Mouse (Mus musculus): Measurements from ENCODE around the gene Sox13. TPM values are rescaled to one million over a fixed set of nuclear protein-coding genes. Genes with fewer than 3 reads are reported as not detected.

Gene Sox13
- polyA plus RNA-seq, 1 experiment, result 17.2 TPM

GRCm38 (mm10) chr1:133397483-133398237, 26.5 kb downstream of the Sox13 start:
- Histone ChIP-seq H3K4me3 (ENCODE audit: control insufficient read depth, insufficient read depth, low read length) (no peak overlapping the region), H3K4me1 (replicated peaks; ENCODE audit: control insufficient read depth, insufficient read depth, low read length) (peaks cover 28% of the 10 kb centered on the region), H3K27me3 (ENCODE audit: control insufficient read depth, insufficient read depth, low read length) (no peaks in the 10 kb centered on the region), H3K36me3 (ENCODE audit: control insufficient read depth, insufficient read depth, low read length) (no peaks in the 10 kb centered on the region), H3K27ac (ENCODE audit: control insufficient read depth, insufficient read depth, low read length) (no peak overlapping the region)
- no peak for DNase-seq
- WGBS, result 51% methylated on average over 17 of the region's 17 CpGs
- TF ChIP-seq CTCF (IDR thresholded peaks at IDR 0.05; ENCODE audit: borderline replicate concordance, control insufficient read depth, extremely low read depth, insufficient read depth, low read length, poor library complexity), result no peak
- no peak for TF ChIP-seq POLR2A (IDR thresholded peaks at IDR 0.05; ENCODE audit: control insufficient read depth, extremely low read depth, insufficient read depth, low read length, poor library complexity)

- TF ChIP-seq POLR2A (IDR thresholded peaks at IDR 0.05; ENCODE audit: control insufficient read depth, extremely low read depth, insufficient read depth, low read length, poor library complexity) (no peak), CTCF (IDR thresholded peaks at IDR 0.05; ENCODE audit: borderline replicate concordance, control insufficient read depth, extremely low read depth, insufficient read depth, low read length, poor library complexity) (no peak)
- Histone ChIP-seq H3K27ac (ENCODE audit: control insufficient read depth, insufficient read depth, low read length) (no peak overlapping the region), H3K4me3 (ENCODE audit: control insufficient read depth, insufficient read depth, low read length) (no peak overlapping the region), H3K4me1 (replicated peaks; ENCODE audit: control insufficient read depth, insufficient read depth, low read length) (peaks cover 28% of the 10 kb centered on the region), H3K27me3 (ENCODE audit: control insufficient read depth, insufficient read depth, low read length) (no peaks in the 10 kb centered on the region), H3K36me3 (ENCODE audit: control insufficient read depth, insufficient read depth, low read length) (no peaks in the 10 kb centered on the region)
- WGBS, result 80% methylated on average over 5 of the region's 5 CpGs
- no peak for DNase-seq
Observed at GRCm38 (mm10) chr1:133397094-133397482, 27.1 kb downstream of the Sox13 start.

DNA sequence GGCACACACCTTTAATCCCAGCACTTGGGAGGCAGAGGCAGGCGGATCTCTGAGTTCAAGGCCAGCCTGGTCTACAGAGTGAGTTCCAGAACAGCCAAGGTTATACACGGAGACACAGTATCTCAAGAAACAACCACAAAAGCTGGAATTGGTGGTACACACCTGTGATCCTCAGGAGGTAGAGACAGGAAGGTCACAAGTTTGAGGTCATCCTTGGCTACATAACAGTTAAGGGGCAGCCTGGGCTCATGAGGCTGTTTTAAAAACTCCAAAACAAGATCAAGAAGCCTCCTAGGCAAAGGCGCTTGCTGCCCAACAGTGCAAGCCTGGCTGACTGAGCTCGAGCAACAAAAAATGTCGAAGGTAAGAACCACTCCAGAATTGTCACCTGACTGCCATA, 27.5 kb downstream of the Sox13 start:
- H3K4me1 ChIP-seq (replicated peaks; ENCODE audit: control insufficient read depth, insufficient read depth, low read length), result peaks cover 28% of the 10 kb centered on the region
- H3K27ac ChIP-seq (ENCODE audit: control insufficient read depth, insufficient read depth, low read length), result no peak overlapping the region
- 97% methylated on average over 5 of the region's 5 CpGs for WGBS
- no peaks in the 10 kb centered on the region for H3K27me3 ChIP-seq (ENCODE audit: control insufficient read depth, insufficient read depth, low read length)
- TF ChIP-seq CTCF (IDR thresholded peaks at IDR 0.05; ENCODE audit: borderline replicate concordance, control insufficient read depth, extremely low read depth, insufficient read depth, low read length, poor library complexity) (no peak), POLR2A (IDR thresholded peaks at IDR 0.05; ENCODE audit: control insufficient read depth, extremely low read depth, insufficient read depth, low read length, poor library complexity) (no peak)
- no peaks in the 10 kb centered on the region for H3K36me3 ChIP-seq (ENCODE audit: control insufficient read depth, insufficient read depth, low read length)
- no peak overlapping the region for H3K4me3 ChIP-seq (ENCODE audit: control insufficient read depth, insufficient read depth, low read length)
- DNase-seq, result no peak

DNA sequence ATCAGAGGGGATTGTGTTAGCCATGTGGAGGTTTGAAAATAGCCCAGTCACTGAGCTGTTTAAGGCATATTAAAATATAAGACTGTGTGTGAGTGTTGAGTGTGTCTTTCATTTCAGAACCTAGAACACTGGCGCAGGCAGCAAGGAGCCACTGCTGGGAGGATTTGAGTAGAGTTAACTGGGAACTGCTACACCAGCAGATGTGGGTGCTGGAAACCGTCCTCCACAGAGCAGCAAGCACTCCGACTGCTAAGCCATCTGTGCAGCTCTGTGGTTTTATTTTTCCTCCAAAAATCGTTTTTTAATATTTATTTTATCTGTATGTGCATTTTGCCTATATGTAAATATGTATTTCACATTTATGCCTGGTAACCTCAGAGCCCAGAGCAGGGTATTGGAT, 29.5 kb downstream of the Sox13 start:
- TF ChIP-seq CTCF (IDR thresholded peaks at IDR 0.05; ENCODE audit: borderline replicate concordance, control insufficient read depth, extremely low read depth, insufficient read depth, low read length, poor library complexity) (no peak), POLR2A (IDR thresholded peaks at IDR 0.05; ENCODE audit: control insufficient read depth, extremely low read depth, insufficient read depth, low read length, poor library complexity) (no peak)
- no peak overlapping the region for H3K4me3 ChIP-seq (ENCODE audit: control insufficient read depth, insufficient read depth, low read length)
- no peak overlapping the region for H3K27ac ChIP-seq (ENCODE audit: control insufficient read depth, insufficient read depth, low read length)
- H3K4me1 ChIP-seq (replicated peaks; ENCODE audit: control insufficient read depth, insufficient read depth, low read length), result peaks cover 18% of the 10 kb centered on the region
- DNase-seq, result no peak
- no peaks in the 10 kb centered on the region for H3K36me3 ChIP-seq (ENCODE audit: control insufficient read depth, insufficient read depth, low read length)
- no peaks in the 10 kb centered on the region for H3K27me3 ChIP-seq (ENCODE audit: control insufficient read depth, insufficient read depth, low read length)
- 55% methylated on average over 4 of the region's 4 CpGs for WGBS

- Histone ChIP-seq H3K27me3 (ENCODE audit: control insufficient read depth, insufficient read depth, low read length) (no peaks in the 10 kb centered on the region), H3K4me3 (ENCODE audit: control insufficient read depth, insufficient read depth, low read length) (no peak overlapping the region), H3K36me3 (ENCODE audit: control insufficient read depth, insufficient read depth, low read length) (no peaks in the 10 kb centered on the region), H3K27ac (ENCODE audit: control insufficient read depth, insufficient read depth, low read length) (no peak overlapping the region), H3K4me1 (replicated peaks; ENCODE audit: control insufficient read depth, insufficient read depth, low read length) (peaks cover 7% of the 10 kb centered on the region)
- TF ChIP-seq CTCF (IDR thresholded peaks at IDR 0.05; ENCODE audit: borderline replicate concordance, control insufficient read depth, extremely low read depth, insufficient read depth, low read length, poor library complexity), result no peak
- TF ChIP-seq POLR2A (IDR thresholded peaks at IDR 0.05; ENCODE audit: control insufficient read depth, extremely low read depth, insufficient read depth, low read length, poor library complexity), result no peak
- 95% methylated on average over 19 of the region's 19 CpGs for WGBS
- no peak for DNase-seq
Observed at GRCm38 (mm10) chr1:133387539-133388268, 36.5 kb downstream of the Sox13 start.

DNA sequence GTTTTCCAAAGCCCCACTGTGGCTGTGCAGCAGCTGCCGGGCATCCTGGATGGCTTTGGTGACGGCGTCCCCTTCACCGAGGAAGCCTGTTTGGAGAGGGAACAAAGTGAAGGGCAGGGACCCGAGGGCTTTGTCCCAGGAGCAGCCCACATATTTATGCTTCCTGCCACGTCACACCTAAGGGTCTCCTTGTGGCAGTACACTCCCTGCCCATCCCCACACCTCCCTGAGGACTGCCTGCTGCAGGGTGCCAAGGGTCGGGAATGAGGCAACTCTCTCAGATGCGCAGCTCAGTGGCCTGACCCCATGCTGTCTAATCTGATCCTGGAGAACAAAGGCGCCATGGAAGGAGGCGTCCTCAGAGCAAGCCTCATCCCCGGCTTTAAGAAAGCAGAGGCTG, 38.0 kb downstream of the Sox13 start:
- 91% methylated on average over 11 of the region's 11 CpGs for WGBS
- no peaks in the 10 kb centered on the region for H3K27me3 ChIP-seq (ENCODE audit: control insufficient read depth, insufficient read depth, low read length)
- no peaks in the 10 kb centered on the region for H3K36me3 ChIP-seq (ENCODE audit: control insufficient read depth, insufficient read depth, low read length)
- DNase-seq, result no peak
- no peak overlapping the region for H3K27ac ChIP-seq (ENCODE audit: control insufficient read depth, insufficient read depth, low read length)
- TF ChIP-seq CTCF (IDR thresholded peaks at IDR 0.05; ENCODE audit: borderline replicate concordance, control insufficient read depth, extremely low read depth, insufficient read depth, low read length, poor library complexity), result no peak
- no peak for TF ChIP-seq POLR2A (IDR thresholded peaks at IDR 0.05; ENCODE audit: control insufficient read depth, extremely low read depth, insufficient read depth, low read length, poor library complexity)
- H3K4me1 ChIP-seq (replicated peaks; ENCODE audit: control insufficient read depth, insufficient read depth, low read length), result peaks cover 7% of the 10 kb centered on the region
- H3K4me3 ChIP-seq (ENCODE audit: control insufficient read depth, insufficient read depth, low read length), result no peak overlapping the region
